Mouse (Mus musculus): ENCODE data around the gene Ylpm1.

Ylpm1 gene

DNA sequence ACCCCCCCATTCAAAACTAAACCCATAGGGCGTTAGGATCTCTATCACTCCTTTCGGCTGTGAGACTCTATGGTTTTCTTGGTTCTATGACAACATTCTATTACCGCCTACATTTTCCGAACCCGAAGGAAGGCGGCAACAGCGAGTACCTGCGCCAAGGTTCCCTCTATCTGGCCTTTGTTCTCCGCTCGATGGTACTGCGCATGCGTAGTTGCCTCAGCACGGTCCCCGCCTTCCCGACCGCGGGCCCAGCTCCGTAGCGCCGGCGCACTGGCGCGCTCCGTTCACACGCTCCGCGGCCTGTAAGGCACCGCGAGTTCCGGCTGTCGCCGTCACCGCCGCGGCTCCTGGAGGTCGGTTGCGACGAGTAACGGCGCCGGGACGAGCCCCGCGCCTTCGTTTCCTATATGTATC, at the start of gene Ylpm1:
Gene Ylpm1, plus strand, starts transcription at position 239 of the 414 bp plus-strand sequence.
- peak; percentile 98 for DNase-seq

DNA sequence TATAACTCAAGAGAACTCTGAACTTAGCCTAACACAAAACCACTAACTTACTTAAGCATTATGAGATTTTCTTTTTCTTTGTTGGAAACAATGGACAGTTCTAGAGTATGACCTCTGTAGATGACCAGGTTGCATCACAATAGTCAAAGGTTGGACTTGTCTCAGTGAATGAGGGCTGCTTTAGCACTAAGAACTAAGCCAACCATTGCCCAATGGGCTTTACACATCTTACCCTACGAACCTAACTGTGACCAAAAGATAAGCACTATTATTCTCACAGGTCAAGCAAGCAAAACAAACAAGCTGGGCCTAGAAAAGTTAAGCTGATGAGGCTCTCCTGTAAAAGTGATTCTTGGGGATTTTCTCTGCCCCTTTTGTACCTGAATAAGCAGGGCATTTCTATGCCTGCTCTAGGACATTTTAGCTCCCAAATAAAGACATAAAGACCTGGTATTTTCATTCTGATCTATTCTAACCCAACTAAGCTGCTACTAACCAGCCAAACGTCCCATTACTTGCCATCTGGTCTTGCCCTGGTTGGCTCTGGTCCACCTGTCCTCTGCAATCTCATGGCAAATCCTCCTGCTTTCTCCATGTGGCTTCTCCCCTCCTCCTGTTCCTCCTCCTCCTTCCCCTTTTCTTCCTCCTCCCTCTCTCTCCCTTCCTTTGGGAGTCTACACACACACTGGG, 48.1 kb upstream of the Ylpm1 start:
- peak; percentile 77 to 86 for DNase-seq

DNA sequence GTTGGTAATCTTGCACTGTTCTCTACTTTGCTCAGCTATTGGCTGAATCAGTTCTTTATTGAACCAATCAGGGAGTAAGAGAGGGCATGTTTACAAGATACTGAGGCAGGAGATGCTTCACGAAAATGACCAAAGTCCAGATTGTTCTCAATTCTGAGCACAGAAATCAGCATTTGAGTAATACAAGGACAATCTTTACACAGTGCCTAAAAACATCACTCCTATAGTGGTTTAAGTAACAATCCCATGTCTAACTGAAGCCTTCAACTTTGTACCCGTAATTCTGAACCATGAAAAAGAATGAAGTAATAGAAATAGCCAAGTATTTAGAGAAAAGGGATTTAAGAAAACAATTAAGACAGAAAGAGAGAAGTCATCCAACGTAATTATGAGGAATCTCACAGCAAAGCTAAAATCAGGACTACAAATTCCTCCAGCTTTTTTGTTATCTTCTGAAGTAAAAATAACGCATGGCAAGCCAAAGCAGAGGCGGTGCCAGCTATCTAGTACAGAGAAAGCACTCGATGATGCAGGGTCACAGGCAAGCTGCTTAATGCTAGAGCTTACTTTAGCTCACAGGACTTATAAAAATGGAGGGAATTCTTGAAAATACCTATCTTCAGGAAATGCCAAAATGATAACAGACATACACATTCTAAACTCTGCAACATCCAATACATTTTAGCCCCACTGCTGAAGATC, 47.4 kb upstream of the Ylpm1 start:
- no peak for DNase-seq

DNA sequence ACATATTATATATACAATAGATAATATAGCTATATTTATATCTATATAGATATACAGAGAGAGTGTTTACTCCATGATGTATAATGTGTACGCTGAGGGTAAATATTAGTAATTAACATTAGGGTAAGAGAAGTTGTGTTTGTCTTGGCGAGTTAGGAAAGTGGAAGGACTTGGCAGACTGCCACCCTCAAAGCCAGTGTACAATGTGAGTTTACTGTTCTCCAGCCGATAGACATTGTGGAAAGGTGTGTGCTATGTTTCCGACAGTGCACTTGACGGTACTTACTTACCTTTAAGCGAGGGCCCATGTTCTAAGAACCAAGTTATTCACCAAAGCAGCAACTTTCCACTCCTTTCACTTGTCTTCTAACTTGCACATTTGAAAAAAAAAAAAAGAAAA, 45.4 kb upstream of the Ylpm1 start:
- DNase-seq, result no peak

DNA sequence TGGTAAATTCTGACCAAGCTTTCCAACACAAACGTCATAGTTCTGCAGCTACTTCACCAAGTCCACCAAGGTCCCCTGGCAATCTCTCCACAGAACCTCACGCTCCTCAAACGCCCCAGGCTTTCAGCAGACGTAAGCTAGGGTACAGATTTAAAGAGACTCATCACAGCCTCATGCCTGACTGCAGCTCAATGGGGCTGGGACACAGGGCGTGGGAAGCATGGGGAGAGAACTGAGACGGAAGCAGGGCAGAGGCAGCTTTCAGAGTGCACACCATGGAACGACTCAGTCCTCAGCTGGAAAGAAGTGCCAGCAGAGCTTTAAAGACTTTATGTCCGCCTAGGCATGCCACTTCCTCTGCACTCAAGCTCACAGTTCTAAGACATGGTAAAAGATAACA, 44.6 kb upstream of the Ylpm1 start:
- no peak for DNase-seq

DNA sequence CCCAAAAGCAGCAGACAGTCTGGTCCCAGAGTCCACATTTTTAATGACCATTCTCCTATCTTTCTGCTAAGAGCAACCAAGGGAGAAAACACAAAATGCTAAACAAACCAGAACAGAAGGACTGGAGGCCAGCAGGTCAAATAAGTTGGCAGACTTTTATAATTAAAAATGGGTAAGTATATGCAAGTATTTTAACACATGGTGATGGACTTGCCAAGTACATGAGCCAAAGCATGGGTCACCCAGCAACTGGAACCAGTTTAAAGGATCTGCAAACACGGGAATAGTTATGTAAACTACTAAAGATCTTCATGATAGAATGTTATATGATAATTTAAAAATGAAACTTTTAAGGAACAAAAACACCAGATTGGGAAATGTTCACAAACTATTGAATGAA, 43.8 kb upstream of the Ylpm1 start:
- DNase-seq, result no peak

DNA sequence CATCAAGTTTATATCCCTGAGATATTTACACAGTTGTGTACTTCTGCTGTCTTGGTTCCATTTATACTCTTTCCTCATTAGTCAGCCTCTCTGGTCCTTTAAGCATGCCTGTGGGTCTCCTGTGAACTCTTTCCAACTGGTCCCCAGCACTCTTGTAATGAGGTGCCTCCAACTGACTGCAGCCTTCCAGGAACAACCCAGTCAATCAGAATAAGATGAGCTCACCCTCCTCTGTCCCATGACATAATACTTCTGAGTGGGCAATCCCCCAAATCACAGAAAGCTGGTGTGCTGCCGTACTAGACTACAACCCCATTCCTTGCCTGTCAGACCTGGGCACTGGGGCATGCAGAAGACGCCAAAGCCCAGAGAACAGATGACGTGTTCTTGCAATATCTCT, 39.8 kb upstream of the Ylpm1 start:
- DNase-seq, result no peak

DNA sequence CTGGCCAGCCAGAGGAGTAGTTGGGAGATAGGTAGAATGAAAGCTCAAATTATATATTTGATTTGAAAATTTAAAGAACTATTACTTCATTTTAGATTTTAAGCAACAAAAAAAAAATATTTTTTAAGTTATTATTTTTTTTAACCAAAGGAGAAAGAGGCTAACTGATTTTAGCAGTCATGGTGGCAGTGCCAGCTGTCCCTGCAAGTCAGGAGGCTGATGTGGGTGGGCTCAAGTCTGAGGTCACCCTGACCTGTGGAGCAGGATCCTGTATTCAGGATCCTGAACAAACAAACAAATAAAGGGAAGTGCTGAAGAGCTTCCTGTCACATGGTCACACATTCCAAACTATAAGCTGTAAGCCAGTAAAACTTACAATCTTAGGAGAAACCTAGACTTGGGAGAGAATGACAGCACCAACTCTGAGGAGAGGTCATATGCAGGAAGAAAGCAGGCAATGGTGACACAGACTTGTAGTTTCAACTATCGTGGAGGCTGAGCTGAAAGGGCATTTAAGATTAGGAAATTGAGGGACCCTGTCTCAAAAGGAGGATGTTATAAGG, 37.2 kb upstream of the Ylpm1 start:
- no peak for DNase-seq

DNA sequence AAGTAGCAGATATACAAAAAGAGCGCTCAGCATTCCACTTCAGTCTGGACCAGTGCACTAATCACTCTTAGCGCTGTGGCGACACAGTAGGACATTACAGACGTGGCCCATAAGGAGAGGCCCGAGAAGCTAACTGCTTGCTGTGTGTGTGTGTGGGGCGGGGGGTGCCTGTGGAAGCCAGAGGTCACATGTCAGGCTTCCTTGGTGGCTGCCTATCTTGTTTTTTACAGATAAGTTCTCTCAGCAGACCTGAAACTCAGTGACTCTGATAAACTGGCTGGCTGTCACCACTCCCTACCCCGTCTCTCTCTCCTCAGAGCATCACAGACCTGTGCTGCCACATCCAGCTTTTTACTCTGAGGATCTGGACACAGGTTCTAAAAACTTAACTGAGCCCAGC, 33.5 kb upstream of the Ylpm1 start:
- no peak for DNase-seq

DNA sequence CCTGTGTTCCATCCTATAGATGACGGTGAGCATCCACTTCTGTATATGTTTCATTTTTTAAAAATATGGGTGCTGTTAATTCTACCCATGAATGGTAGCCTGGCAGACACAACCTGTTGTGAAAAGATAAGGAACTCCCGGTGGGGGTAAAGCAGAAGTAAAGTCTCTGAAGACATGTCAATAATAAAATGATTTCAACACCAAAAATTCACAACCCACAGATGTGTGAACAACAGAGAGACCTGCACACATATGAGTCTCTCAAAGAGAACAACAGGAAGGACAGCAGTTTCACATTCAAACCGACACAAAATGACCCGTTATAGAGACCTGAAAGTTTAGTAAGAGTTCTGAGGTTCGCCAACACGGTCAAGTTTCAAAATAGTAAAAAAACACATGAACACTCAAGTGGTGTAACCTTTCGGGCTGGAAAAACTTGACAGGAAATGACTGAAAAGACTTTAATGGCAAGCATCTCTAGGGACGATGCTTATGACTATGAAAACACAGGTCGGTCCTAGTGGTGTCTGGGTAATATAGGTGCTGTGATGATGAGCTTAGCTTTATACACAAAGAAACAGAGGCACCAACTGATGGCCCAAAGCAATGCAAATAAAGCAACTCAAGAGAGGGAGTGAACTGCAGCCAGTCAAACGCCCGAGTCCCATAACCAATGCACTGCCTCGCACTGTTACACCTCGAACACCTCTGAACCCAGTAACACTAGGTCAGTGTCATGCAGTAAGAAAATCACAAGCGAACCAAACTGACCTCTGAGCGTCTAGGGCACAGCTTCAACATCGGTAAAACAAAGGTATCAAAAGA, 27.1 kb upstream of the Ylpm1 start:
- no peak for DNase-seq

DNA sequence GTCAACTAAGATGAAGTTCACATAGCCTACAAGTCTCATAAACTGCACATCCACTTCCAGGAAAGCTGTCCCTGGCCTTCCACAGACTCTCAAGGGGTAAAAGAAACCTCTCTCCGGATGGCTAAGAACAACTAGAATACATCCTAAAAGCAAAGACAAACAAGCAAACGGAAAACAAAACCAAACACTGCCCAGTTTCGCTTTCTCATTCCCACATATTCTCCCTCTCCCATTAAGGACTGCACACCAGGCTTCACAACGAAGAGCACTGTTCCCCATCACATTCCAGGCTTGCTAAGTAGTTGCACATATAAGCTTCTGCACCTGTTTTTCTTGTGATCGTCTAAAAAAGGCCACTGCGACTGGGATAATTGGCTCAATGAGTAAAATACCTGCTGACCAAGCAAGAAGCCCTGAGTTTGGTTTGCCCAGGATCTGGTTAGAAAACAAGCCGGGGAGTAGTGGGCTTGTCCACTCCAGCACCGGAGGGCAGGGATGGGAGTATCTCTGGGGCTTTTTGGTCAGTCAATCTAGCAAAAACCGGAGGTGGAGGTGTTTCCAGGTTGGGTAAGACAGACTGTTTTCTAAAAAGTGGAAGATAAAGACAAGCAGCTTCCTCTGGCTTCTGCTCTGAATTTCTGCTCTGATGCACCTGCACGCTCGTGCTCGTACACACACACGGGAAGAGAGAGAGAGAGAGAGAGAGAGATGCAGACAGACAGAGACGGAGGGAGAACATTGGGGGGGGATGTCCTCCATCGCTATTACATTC, 26.3 kb upstream of the Ylpm1 start:
- DNase-seq, result no peak

DNA sequence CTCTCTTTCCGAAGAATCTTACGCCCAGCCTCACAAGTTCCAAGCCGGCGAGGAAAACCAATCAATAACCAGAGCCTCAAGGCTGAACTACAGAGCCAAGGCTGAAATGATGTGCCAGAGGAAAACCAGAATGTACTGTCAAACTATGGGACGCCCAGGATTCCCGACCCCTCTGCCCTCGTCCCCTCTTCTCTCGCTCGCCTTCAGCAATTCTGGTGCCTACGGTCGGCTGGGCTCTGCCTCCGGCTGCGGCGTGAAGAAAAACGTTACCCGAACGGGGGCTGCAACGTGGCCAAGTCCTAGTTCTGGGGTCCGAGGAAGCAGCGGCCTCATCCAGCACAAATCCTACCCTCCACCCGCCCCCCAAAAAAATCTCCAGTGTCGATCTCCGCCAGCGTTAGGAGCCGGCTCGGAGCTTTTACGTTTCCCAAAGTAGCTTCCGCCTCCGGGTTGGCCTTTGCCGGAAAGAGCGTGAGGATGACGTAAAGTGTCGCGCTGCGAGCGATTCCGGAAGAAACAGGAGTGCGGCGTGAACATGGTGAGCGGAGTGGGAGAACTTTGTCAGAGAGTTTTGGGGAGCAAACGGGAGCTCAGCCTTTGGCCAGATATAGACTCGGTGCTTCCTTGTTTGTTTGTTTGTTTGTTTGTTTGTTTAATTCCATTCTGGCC, 25.6 kb upstream of the Ylpm1 start, which contains the start of the genes Fcf1 and Arel1:
Gene Fcf1, plus strand, starts transcription at position 470 of the 669 bp plus-strand sequence.
Gene Arel1, minus strand, starts transcription at position 473 of the 669 bp plus-strand sequence.
- DNase-seq, result peak; percentile 92 to 94

DNA sequence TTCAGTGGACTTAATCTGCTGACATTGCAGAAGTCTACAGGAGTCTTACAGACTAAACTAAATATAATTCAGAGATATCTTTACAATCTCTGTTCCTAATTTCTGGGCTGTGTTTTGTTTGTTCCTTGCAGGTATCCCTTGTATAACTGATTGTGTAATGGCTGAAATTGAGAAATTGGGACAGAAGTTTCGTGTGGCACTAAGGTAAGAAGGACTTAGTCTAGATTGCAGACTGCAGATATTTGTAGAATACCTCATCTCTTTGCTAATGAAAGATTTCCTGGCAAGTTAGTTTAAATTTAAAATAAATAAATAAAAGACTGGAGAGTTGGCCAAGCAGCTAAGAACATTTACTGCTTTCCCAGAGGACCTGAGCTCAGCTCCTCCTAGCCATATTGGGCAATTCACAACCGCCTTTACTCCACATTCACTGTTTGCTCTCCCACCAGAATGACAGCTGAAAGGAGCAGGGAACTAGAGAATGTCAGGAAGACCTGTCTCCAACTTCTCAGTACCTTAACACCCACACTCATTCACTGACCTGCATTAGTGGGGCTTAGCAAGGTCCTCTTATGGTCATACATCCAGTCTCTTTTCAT, 16.8 kb upstream of the Ylpm1 start:
- no peak for DNase-seq

DNA sequence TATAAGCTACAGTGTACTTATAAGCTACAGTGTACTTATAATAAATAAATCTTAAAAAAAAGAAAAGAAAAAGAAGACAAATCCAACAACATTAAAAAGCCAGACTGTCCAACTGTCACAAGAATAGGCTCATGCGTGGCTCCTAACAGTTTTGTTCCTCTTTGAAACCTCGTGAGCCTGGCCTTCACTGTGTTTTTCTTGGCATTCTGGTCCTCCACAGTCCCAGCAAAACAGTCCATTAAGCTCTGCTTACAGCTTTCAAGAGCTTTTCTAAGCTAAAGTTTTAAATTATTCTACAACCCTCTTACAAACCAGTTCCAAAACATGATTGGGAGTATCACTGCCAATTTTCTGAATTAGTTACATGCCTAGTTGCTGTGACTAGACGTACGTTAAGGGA, 6.7 kb upstream of the Ylpm1 start:
- DNase-seq, result no peak

DNA sequence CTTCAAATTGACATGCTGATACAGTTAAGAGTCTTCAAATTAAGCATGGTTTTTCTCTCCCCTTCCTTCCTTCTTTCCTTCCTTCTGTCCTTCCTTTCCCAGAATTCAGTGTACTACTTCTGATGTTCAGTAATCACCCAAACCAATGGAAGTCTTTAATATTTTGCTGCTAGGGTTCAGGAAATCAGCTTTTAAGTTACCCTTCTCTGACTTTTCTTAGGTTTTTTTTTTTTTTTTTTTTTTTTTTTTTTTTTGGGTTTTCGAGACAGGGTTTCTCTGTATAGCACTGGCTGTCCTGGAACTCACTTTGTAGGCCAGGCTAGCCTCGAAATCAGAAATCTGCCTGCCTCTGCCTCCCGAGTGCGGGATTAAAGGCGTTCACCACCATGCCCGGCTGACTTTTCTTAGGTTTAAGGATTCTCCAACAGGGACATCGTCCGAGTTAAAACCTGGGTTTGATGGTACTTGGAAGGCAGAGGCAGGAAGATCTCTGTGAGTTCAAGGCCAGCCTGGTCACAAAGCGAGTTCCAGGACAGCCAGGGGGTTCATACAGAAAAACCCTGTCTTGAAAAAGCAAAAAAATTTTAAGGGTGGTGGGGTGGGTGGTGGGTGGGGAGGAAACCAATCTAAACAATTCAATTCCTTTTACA, 884 bp upstream of the Ylpm1 start:
- DNase-seq, result peak in 1 of 2 experiments; percentile 15

DNA sequence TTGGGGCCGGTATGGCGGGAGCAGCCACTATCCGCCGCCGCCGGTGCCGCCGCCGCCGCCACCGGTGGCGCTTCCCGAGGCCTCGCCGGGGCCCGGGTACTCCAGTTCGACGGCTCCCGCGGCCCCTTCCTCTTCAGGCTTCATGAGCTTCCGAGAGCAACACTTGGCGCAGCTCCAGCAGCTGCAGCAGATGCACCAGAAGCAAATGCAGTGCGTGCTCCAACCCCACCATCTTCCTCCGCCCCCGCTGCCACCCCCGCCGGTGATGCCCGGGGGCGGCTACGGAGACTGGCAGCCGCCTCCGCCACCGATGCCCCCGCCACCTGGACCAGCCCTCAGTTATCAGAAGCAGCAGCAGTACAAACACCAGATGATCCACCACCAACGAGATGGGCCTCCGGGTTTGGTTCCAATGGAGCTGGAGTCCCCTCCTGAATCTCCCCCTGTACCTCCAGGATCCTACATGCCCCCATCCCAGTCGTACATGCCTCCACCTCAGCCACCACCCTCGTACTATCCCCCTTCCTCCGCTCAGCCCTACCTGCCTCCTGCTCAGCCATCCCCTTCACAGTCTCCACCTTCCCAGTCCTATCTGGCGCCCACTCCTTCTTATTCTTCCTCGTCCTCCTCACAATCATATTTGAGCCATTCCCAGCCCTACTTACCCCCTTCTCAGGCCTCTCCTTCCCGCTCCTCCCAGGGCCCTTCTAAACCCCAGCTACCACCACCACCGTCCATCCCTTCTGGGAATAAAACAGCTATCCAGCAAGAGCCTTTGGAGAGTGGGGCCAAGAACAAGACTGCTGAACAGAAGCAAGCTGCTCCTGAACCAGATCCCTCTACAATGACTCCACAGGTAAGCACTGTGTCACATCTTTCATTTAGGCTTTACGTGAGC, 629 bp downstream of the Ylpm1 start:
- DNase-seq, result peak; percentile 36 to 76

DNA sequence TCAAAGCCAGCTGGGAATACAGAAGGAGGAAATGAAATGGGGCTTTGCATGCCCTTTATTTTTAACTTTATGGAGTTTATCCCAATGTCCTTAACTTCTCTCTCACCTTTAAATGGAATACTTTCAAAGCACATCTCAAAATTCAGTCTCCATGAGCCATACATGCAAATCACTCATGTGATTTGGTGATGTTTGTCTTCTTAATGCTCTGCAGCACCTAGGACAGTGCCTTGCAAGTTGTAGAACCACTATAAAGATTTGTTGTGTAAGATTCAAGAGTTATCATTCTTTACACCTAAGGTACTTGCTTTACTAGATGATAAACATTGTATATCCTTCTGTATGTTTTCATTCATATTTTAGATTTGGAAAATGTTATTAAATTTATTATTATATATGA, 2.9 kb downstream of the Ylpm1 start:
- no peak for DNase-seq

DNA sequence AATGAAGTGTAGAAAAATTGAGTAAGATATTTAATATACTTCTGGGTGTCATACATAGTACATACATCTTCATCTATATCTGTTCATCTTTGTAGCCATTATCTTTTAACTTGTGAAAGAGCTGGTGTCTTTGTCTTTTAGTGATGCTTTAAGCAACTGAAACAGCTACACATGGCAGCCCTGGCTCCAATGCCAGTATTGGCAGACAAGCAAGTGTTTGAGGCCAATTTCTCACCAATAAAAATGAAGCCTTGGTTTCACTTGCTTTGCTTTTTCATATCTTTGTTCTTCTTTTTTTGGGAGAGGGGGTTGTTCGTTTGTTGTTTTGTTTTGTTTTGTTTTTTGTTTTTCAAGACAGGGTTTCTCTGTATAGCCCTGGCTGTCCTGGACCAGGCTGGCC, 10.1 kb downstream of the Ylpm1 start:
- peak in 1 of 2 experiments; percentile 21 for DNase-seq

DNA sequence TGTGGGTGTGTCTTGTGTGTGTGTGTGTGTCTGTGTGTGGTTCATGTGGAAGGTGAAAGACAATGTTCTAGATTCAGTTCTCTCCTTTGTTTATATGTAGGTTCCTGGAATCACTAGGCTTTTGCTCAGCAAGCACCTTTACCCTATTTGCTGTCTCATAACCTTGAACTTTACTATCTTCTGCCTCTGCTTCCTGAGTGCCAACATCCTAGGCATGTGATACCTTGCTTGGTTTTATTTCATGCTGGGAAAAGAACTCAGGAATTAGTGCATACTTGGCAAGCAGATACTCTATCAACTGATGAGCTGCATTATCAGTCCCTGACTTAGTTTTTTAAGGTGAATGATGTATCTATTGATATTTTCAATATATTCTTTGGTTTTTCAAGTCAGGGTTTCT, 10.9 kb downstream of the Ylpm1 start:
- DNase-seq, result no peak

DNA sequence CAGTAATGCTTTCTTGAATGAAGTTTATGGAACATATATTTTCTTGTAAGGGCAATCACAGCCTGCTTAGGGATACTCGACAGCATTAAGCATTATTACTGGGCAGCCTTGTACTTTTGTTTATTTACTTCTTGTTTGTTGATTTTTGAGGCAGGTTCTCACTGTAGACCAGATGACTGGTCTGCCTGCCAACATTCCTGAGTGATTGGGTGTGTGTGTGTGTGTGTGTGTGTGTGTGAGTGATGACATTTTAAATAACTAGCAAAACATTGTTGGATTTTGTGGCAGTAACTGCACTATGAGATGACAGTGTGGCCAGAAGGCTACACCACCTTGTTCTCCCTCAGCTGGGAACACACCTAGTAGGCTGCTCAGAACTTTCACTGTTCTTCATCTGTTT, 13.7 kb downstream of the Ylpm1 start:
- no peak for DNase-seq
